Mouse (Mus musculus): Measurements from ENCODE around the gene Susd3.

Gene Susd3

GRCm38 (mm10) chr13:49246626-49247025 lies 1.9 kb downstream of the Susd3 start:
- DNase-seq (ENCODE audit: low spot score in 2 of 2) = no peak

GRCm38 (mm10) chr13:49246011-49246410 lies 2.5 kb downstream of the Susd3 start:
- no peak for DNase-seq (ENCODE audit: low spot score in 2 of 2)

- no peak for DNase-seq (ENCODE audit: low spot score in 2 of 2)
Observed at GRCm38 (mm10) chr13:49245251-49245650, 3.3 kb downstream of the Susd3 start.

- no peak for DNase-seq (ENCODE audit: low spot score in 2 of 2)
Observed at GRCm38 (mm10) chr13:49243492-49243891, 5.0 kb downstream of the Susd3 start.

- no peak for DNase-seq (ENCODE audit: low spot score in 2 of 2)
Observed at GRCm38 (mm10) chr13:49242321-49243065, 6.0 kb downstream of the Susd3 start.

GRCm38 (mm10) chr13:49238737-49239136 lies 9.8 kb downstream of the Susd3 start:
- DNase-seq (ENCODE audit: low spot score in 2 of 2) = no peak

- DNase-seq (ENCODE audit: low spot score in 2 of 2) = no peak
Observed at GRCm38 (mm10) chr13:49237617-49238016, 10.9 kb downstream of the Susd3 start.

- DNase-seq (ENCODE audit: low spot score in 2 of 2) = no peak
Observed at GRCm38 (mm10) chr13:49234711-49235110, 13.8 kb downstream of the Susd3 start.

- no peak for DNase-seq (ENCODE audit: low spot score in 2 of 2)
Observed at GRCm38 (mm10) chr13:49233792-49234572, 14.5 kb downstream of the Susd3 start.

GRCm38 (mm10) chr13:49225633-49226032 lies 22.9 kb downstream of the Susd3 start:
- no peak for DNase-seq (ENCODE audit: low spot score in 2 of 2)

GRCm38 (mm10) chr13:49225159-49225558 lies 23.3 kb downstream of the Susd3 start:
- no peak for DNase-seq (ENCODE audit: low spot score in 2 of 2)

- DNase-seq (ENCODE audit: low spot score in 2 of 2) = no peak
Observed at GRCm38 (mm10) chr13:49224729-49225128, 23.8 kb downstream of the Susd3 start.

GRCm38 (mm10) chr13:49224314-49224713 lies 24.2 kb downstream of the Susd3 start:
- no peak for DNase-seq (ENCODE audit: low spot score in 2 of 2)

GRCm38 (mm10) chr13:49220912-49221311 lies 27.6 kb downstream of the Susd3 start:
- no peak for DNase-seq (ENCODE audit: low spot score in 2 of 2)

- DNase-seq (ENCODE audit: low spot score in 2 of 2) = no peak
Observed at GRCm38 (mm10) chr13:49219367-49219766, 29.1 kb downstream of the Susd3 start.

GRCm38 (mm10) chr13:49218651-49219050 lies 29.9 kb downstream of the Susd3 start:
- no peak for DNase-seq (ENCODE audit: low spot score in 2 of 2)

GRCm38 (mm10) chr13:49216808-49217561 lies 31.5 kb downstream of the Susd3 start:
- no peak for DNase-seq (ENCODE audit: low spot score in 2 of 2)

- no peak for DNase-seq (ENCODE audit: low spot score in 2 of 2)
Observed at GRCm38 (mm10) chr13:49216220-49216552, 32.3 kb downstream of the Susd3 start.

GRCm38 (mm10) chr13:49215504-49216219 lies 32.8 kb downstream of the Susd3 start, which contains the start of gene Card19:
Card19 (minus strand) TSS chr13:49216037.
- DNase-seq (ENCODE audit: low spot score in 2 of 2) = peak; percentile 86

GRCm38 (mm10) chr13:49215128-49215503 lies 33.4 kb downstream of the Susd3 start:
- no peak for DNase-seq (ENCODE audit: low spot score in 2 of 2)

- no peak for DNase-seq (ENCODE audit: low spot score in 2 of 2)
Observed at GRCm38 (mm10) chr13:49214454-49214853, 34.1 kb downstream of the Susd3 start.

GRCm38 (mm10) chr13:49213531-49213932 lies 35.0 kb downstream of the Susd3 start:
- DNase-seq (ENCODE audit: low spot score in 2 of 2) = no peak
